Mouse (Mus musculus) ES-E14 (cell line): ENCODE data around the gene Bcar3.

Source experiments
- ZC3H11A ChIP-seq: IDR thresholded peaks from 2 replicates; pipeline ENCODE4 v1.6.1; 2012; ENCODE audit warnings: low read depth, mild to moderate bottlenecking, inconsistent platforms, low read length, borderline replicate concordance
- ZNF384 ChIP-seq: IDR thresholded peaks from 2 replicates; pipeline ENCODE4 v1.6.1; 2012; ENCODE audit warnings: low read depth, low read length, inconsistent platforms

GRCm38 (mm10) chr3:122344350-122344749 is 50.4 kb downstream of the Bcar3 start:
- no peak for TF ChIP-seq ZNF384
- TF ChIP-seq ZC3H11A = no peak
